Mouse (Mus musculus) cortical plate, adult 2 months (tissue): ENCODE data around the gene Ncor1. TPM values are rescaled to one million over a fixed set of nuclear protein-coding genes. Genes with fewer than 3 reads are reported as not detected.
"Not testable (repeated sequence)": the region's sequence is repeated elsewhere in the genome, so short reads cannot be mapped to it uniquely, and the experiment has no call there.

Experiments
- H3K27ac ChIP-seq: fragments of 200-500 bp; 2 replicates; pipeline ENCODE4 v1.5.1; 2012; ENCODE audit warnings: low read length, control low read depth, inconsistent platforms; ENCODE audit not compliant: insufficient read depth
- H3K4me1 ChIP-seq: fragments of 200-500 bp; 2 replicates; pipeline ENCODE4 v1.6.1; 2011; ENCODE audit warnings: low read length; ENCODE audit not compliant: control insufficient read depth, insufficient read depth
- H3K4me3 ChIP-seq: fragments of 200-500 bp; 2 replicates; pipeline ENCODE4 v1.5.1; 2011; ENCODE audit warnings: mild to moderate bottlenecking, low read length, control low read depth; ENCODE audit not compliant: insufficient read depth
- CTCF ChIP-seq: fragments of 200-500 bp; IDR thresholded peaks from 2 replicates; pipeline ENCODE4 v1.5.1; 2011; ENCODE audit warnings: mild to moderate bottlenecking, control low read depth, low read length; ENCODE audit not compliant: insufficient read depth; ENCODE audit errors: extremely low read depth
- POLR2A ChIP-seq: fragments of 200-500 bp; IDR thresholded peaks from 2 replicates; pipeline ENCODE4 v1.6.1; 2011; ENCODE audit warnings: mild to moderate bottlenecking, low read length, control low read depth; ENCODE audit not compliant: insufficient read depth; ENCODE audit errors: extremely low read depth
- polyA plus RNA-seq: library from polyadenylated mRNA; depleted of rRNA; stranded (reverse); fragments of >200 nt; gene quantifications from 2 replicates; pipeline ENCODE4 v1.2.3, GENCODE M21; 2012

Ncor1 gene
- polyA plus RNA-seq, 1 experiment: 129 TPM

DNA sequence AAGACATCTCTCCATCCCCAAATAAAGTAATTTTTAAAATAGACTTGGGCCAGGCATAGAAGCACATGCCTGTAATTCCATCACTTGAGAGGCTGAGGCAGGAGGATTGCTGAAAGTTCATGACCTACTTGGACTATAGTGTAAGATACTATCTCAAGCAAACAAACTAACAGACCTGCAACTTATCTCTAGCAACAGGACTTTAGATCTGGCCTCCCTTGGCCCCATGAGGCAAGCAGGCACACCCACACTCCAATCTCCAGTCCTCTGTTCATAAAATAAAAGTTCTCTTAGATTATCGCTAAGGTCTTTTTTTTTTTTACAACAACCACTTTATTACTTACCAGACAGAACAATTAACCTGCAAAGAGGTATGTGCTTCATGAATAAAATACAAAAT, 28.6 kb upstream of the Ncor1 start:
- TF ChIP-seq POLR2A: no peak
- no peak for TF ChIP-seq CTCF
- Histone ChIP-seq H3K4me1 (no peaks in the 10 kb centered on the region), H3K4me3 (no peak overlapping the region), H3K27ac (no peak overlapping the region)

DNA sequence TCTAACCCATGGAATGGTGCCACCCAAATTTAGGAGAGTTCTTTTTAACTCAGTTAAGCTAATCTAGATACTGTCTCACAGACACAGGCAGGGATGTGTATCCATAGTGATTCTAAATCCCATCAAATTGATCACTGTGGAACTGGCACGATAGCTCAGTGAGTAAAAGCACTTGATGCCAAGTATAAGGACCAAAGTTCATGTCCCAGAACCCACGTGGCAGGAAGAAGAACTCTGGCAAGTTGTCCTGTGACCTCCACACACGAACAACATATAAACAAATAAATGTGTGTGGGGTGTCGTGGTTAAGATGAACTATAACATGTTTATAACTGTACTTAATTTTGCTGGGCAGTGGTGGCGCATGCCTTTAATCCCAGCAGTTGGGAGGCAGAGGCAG, 21.2 kb upstream of the Ncor1 start:
- Histone ChIP-seq H3K4me1 (no peaks in the 10 kb centered on the region), H3K27ac (no peak overlapping the region), H3K4me3 (no peak overlapping the region)
- TF ChIP-seq CTCF: no peak
- TF ChIP-seq POLR2A: no peak

DNA sequence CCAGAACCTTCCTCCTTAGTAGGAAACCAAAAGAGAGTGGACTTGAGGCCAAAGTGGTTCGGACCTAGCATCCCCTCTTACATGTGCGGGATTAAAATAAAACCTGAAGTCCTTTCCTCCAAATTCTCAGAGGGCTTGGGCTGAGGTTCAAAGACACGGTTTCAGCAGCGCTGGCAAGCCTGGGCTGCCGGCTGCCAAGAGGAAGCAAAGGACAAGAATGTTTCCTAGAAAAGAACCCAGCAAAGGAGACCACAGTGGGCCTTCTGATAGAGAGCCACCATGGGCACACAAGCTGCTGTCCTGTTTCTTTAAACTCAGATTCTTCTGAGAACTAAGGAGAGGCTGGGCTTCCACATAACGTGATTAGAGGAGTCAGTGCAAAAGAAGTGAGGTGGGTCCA, 20.6 kb upstream of the Ncor1 start:
- TF ChIP-seq POLR2A (no peak), CTCF (no peak)
- no peak overlapping the region for H3K27ac ChIP-seq

DNA sequence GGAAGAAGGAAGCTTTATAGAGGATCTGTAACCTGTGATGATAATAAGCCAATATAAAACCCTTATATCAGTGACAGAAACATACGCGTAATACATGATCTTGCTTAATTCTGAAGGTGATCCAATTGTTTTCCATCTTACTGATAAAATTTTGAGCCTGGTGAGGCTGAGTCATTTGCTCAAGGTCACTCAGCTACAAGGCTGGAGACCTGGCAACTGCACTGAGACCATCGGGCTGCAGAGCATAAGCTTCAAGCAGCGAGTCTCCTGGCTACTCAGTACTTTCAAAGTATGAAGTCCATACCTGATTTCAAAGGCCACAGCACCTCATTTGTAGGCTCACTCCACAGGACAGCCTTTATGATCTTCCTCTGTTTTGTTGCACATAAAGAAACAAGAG, 17.8 kb upstream of the Ncor1 start:
- Histone ChIP-seq H3K4me1 (no peaks in the 10 kb centered on the region), H3K27ac (no peak overlapping the region), H3K4me3 (no peak overlapping the region)
- TF ChIP-seq CTCF (no peak), POLR2A (no peak)

More for the DNA sequence above, 20.6 kb upstream of the Ncor1 start:
- H3K4me3 ChIP-seq: no peak overlapping the region
- H3K4me1 ChIP-seq: no peaks in the 10 kb centered on the region

DNA sequence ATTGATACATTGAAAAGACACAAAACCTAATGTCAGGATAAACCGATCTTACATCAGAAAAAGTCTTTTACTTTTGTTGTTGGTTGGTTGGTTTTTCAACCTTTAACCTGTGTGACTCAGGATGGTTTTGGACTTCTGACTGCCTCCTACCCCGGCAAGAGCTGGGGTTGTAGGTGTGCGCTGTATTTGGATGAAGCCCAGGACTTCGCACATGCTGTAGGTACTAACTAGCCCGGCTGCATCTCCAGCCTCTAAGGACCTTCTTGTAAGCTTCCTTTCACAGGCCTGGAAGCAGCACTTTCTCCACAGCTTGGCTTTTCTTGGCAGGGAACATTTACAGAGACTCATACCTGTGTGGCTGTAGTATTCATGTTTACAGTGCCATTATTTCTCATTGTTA, 15.2 kb upstream of the Ncor1 start:
- Histone ChIP-seq H3K4me1 (no peaks in the 10 kb centered on the region), H3K4me3 (no peak overlapping the region)
- no peak for TF ChIP-seq CTCF
- TF ChIP-seq POLR2A: no peak

DNA sequence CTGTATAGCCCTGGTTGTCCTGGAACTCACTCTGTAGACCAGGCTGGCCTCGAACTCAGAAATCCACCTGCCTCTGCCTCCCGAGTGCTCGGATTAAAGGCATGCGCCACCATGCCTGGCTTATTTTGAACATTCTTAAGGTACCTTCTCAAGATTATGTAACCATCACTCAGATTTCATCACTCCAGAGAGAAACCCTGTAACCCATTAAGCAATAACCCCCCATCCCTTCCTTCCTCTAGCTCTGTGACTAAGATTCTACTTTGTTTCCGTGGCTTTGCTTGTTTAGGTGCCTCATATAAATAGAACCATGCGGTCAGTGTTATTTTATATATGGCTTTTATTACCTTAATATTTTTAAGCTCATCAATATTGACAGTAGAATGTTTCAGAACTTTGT, 12.1 kb upstream of the Ncor1 start:
- H3K4me1 ChIP-seq: no peaks in the 10 kb centered on the region
- no peak overlapping the region for H3K4me3 ChIP-seq
- H3K27ac ChIP-seq: no peak overlapping the region
- TF ChIP-seq CTCF (no peak), POLR2A (no peak)

More for the DNA sequence above, 15.2 kb upstream of the Ncor1 start:
- H3K27ac ChIP-seq: no peak overlapping the region

DNA sequence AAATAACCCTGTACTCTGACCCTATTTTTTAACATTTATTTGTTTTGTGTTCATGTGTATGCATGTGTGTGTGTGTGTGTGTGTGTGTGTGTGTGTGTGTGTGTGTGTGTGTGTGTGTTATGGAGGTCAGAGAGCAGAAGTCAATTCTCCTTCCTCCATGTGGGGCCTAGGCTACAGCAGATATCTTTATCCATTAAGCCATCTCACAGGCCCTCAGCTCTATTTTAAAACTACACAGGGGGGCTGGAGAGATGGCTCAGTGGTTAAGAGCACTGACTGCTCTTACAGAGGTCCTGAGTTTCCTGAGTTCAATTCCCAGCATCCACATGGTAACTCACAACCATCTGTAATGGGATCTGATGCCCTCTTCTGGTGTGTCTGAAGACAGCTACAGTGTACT, 8.9 kb upstream of the Ncor1 start:
- not testable (repeated sequence) for H3K4me1 ChIP-seq, H3K27ac ChIP-seq, H3K4me3 ChIP-seq

DNA sequence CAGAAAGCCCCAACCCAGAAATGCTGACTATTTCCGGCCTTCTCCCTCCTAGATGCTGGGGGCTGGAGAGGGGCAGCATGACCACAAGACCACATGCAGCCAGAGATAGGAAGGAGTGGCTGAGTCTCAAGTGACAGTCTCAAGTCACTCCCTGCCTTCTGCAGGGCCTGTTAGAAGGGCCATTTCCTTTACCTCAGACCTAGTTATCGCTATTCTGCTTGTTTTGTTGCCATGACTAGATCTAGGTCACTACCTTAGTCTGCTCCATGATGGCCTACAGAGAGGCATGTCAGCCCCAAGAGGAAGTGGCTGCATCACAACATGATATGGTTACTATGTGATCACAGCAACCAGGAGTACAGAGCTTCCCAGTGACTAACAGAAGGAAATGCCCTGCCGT, 8.2 kb upstream of the Ncor1 start:
- H3K4me1 ChIP-seq: peaks cover 2% of the 10 kb centered on the region; the same call in 1 of the 2 replicates
- TF ChIP-seq CTCF: no peak
- TF ChIP-seq POLR2A: no peak
- no peak overlapping the region for H3K27ac ChIP-seq
- H3K4me3 ChIP-seq: no peak overlapping the region

DNA sequence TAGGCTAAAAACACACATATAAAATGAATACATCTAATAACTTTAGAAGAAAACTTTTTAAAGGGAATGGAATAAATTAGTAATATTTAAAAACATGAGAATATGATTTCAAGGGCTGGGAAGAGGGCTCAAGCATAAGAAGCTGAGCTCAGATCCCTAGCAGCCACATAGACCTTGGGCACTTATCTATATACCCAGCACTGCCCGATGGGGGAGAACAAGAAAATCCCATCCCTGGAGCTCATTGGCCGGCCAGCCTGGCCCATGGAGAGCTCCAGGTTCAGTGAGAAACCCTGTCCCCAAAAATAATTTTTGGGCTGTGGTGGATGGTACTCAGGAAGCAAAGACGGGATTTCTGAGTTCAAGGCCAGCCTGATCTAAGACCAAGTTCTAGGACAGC, 7.5 kb upstream of the Ncor1 start:
- no peak overlapping the region for H3K27ac ChIP-seq
- TF ChIP-seq CTCF: no peak
- no peak for TF ChIP-seq POLR2A
- peaks cover 2% of the 10 kb centered on the region; the same call in 1 of the 2 replicates for H3K4me1 ChIP-seq
- no peak overlapping the region for H3K4me3 ChIP-seq

DNA sequence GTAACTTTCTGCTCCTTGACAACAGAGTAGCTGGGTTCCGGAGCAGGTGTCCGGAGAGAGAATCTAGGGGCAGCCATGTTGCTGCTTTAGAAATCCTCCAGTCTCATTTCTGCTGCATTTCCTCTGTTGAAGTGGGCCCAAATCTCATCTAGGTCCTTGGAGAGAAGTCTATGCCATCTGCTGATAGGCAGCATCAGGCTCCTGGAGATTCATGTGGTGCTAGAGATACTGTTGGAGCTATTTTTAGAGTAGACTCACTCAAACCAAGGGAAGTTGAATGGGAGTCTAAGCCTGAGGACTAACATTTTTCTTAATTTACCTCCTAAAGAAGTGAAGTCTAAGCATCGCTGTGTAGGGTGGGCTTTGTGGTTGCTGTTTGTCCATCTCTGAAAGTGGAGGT, 6.4 kb upstream of the Ncor1 start:
- peaks cover 2% of the 10 kb centered on the region; the same call in 1 of the 2 replicates for H3K4me1 ChIP-seq
- TF ChIP-seq CTCF (no peak), POLR2A (no peak)
- no peak overlapping the region for H3K4me3 ChIP-seq
- H3K27ac ChIP-seq: no peak overlapping the region

DNA sequence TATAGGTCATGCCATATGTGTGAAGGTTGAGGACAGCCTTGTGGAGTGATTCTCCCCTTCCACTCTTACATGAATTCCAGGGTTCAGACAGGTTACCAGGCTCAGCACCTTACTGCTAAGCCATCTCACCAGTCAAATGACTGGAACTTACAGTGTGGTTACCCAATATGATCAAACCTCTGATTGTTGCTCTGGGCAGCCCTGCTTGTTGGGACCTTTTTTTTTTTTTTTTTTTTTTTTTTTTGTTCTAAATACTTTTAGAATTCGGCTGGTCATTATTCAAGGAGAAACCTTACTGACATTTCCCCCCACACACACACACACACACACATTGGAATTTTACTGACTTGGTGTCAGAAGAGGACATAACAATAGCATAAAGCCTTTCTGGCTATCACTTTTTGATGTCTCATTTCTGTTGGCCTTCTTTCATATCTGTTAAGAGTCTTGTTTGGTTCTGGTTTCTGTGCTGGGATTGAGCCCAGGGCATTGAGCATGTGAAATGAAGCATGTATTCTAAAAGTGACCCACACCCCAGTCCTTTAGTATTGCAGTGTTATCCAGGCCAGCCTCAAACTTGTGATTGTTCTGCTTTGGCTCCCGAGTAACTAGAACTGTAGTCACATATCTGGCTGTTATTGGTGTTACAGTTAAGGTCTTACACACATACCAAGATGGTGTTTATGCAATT, 5.0 kb upstream of the Ncor1 start:
- TF ChIP-seq CTCF (no peak), POLR2A (no peak)
- Histone ChIP-seq H3K4me1 (peaks cover 2% of the 10 kb centered on the region; the same call in 1 of the 2 replicates), H3K27ac (no peak overlapping the region), H3K4me3 (no peak overlapping the region)

DNA sequence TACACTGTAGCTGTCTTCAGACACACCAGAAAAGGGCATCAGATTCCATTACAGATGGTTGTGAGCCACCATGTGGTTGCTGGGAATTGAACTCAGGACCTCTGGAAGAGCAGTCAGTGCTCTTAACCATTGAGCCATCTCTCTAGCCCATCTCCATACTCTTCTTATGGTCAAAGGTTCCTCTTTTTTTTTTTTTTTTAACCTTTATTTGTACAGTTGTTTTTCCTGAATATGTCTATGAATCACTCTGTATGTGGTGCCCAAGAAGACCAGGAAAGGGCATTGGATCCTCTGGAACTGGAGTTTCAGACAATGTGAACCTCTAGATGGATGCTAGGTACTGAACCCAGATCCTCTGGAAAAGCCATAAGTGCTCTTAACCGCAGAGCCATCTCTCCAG, 4.2 kb upstream of the Ncor1 start:
- H3K4me1 ChIP-seq, H3K4me3 ChIP-seq, H3K27ac ChIP-seq: not testable (repeated sequence)
